Mouse (Mus musculus): ENCODE data around the gene Gm44596. TPM values are rescaled to one million over a fixed set of nuclear protein-coding genes. Genes with fewer than 3 reads are reported as not detected.

The Gm44596 gene
- polyA plus RNA-seq (2016; fragmentation: Nextera tagmentation; extraction: Ambion mirVana) = not detected in 2 replicates

DNA sequence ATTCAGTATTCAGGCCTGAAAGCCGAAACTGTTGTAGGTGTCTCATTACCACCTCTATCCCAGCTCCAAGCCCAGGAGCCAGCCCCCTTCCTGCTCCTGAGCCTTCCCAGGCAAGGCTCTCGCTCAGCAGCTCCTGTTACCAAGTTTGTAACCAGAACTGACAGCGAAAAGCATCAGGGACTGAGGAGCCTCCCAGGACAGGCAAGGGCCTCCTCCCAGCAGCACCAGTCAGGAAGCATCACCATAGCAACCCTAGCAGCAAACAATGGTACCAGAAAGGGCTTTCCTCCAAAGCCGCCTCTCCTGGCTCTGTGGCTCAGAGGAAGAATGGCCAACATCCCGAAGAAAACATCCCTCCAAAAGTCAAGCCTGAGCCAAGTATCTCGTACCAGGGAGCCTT is at the start of gene Gm44596, which contains the start of gene Tex52:
Gm44596 (plus strand) TSS at position 312 of the 400 bp plus-strand sequence.
Tex52 (plus strand) TSS at position 265 of the 400 bp plus-strand sequence.
- Histone ChIP-seq H3K4me3 (no peak within 1 kb of the TSS), H3K4me2 (replicated peaks) (no peak within 1 kb of the TSS), H3K27ac (replicated peaks) (peak within 1 kb of the TSS; percentile 50), H3K9me3 (no peaks in the 10 kb centered on the region), H3K27me3 (no peaks in the 10 kb centered on the region), H3K36me3 (peaks cover 56% of the 10 kb centered on the region), H3K9ac (replicated peaks) (peak within 1 kb of the TSS; percentile 25), H3K4me1 (peaks cover 14% of the 10 kb centered on the region)
- 7% methylated on average over 6 of the region's 6 CpGs for WGBS
- ATAC-seq (ENCODE audit: low FRiP score, low read depth) = peak; percentile 88

DNA sequence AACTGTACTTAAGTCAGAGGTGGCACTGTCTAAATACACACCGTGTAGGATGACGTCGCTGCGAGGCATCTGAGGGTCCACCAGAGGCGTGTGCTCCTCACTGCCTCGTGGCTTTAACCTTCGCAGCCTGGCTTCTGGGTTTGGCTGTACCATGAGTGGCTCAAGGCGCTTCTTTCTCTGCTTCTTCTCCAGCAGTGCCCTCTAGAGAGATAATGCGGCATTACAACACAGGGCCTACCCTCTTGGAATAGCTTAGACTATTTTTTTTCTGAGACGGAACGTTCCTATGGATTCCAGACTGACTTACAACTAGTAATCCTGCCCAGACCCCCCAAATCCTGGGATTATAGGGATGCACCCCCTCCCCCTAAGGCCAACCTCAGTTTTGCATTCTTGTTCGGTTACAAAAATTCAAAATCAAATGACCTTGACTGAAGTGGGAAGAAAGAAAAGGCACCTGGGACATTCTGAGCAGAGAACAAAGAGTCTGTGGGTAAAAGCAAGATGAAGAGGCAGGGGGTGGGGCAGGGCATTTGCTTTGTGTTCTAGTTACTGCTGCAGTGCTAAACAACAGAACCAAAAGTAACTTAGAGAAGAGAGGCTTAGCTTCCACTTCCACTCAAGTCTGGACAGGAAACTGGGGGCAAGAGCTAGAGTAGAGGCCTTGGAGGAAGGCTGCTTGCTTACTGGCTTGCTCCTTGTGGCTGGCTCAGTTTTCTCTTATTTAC is 40.7 kb upstream of the Gm44596 start:
- H3K9ac ChIP-seq (replicated peaks) = no peak overlapping the region
- peaks cover 8% of the 10 kb centered on the region; the same call in 1 of the 2 replicates for H3K4me1 ChIP-seq
- no peak overlapping the region for H3K4me3 ChIP-seq
- no peaks in the 10 kb centered on the region for H3K27me3 ChIP-seq
- WGBS = 18% methylated on average over 12 of the region's 12 CpGs
- no peak overlapping the region for H3K4me2 ChIP-seq (replicated peaks)
- peak; percentile 80 for ATAC-seq (ENCODE audit: low FRiP score, low read depth)
- no peak overlapping the region for H3K27ac ChIP-seq (replicated peaks)
- peaks cover 13% of the 10 kb centered on the region for H3K9me3 ChIP-seq
- H3K36me3 ChIP-seq = peaks cover 56% of the 10 kb centered on the region

DNA sequence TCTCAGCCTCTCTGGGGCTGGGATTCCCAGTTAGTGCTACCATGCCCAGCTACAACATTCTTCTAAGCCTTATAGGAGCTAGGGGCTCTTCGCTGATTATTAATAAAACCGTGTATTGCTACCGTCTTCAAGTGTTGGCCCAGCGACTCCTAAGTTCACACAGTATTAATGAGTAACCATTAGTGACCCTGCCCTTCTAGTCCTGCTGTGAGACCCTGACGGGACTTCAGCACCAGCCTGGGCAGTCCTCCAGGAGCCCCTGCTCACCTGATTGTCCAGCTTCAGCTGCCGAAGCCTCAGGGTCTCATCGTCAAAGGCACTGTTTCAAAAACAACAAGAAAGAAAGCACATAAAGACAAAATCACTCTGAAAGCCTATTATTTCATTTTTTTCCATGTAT is 37.8 kb upstream of the Gm44596 start:
- no peaks in the 10 kb centered on the region for H3K9me3 ChIP-seq
- H3K4me2 ChIP-seq (replicated peaks) = no peak overlapping the region
- peaks cover 8% of the 10 kb centered on the region; the same call in 1 of the 2 replicates for H3K4me1 ChIP-seq
- H3K4me3 ChIP-seq = no peak overlapping the region
- no peak overlapping the region for H3K27ac ChIP-seq (replicated peaks)
- H3K9ac ChIP-seq (replicated peaks) = no peak overlapping the region
- no peak for ATAC-seq (ENCODE audit: low FRiP score, low read depth)
- WGBS = 80% methylated on average over 7 of the region's 7 CpGs
- peaks cover 35% of the 10 kb centered on the region for H3K36me3 ChIP-seq
- no peaks in the 10 kb centered on the region for H3K27me3 ChIP-seq

DNA sequence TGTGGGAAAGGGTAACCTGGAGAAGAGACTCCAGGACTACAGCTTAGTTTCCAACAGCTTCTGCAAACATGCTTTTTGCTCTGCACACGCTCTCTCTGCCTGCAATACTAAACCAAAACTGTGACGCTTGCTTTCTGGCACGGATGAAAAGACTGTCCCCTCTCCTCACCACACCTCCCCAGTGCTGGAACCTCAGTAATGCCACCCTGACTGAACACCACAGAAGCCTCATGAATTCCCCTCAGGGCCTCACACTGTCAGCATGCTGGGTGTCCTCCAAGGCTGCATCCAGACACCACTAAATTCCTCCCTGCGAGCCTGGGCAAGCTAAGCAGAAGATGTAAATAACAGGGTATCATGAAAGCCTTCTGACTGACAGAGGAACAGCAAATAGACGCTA is 36.4 kb upstream of the Gm44596 start:
- H3K4me2 ChIP-seq (replicated peaks) = no peak overlapping the region
- no peak overlapping the region for H3K9ac ChIP-seq (replicated peaks)
- peaks cover 26% of the 10 kb centered on the region for H3K36me3 ChIP-seq
- 0 out of 2 replicates have a peak overlapping the region, but pooled peaks have one; percentile 4 for H3K27ac ChIP-seq (replicated peaks)
- H3K4me3 ChIP-seq = no peak overlapping the region
- 55% methylated on average over 5 of the region's 5 CpGs for WGBS
- no peaks in the 10 kb centered on the region for H3K9me3 ChIP-seq
- no peaks in the 10 kb centered on the region for H3K27me3 ChIP-seq
- H3K4me1 ChIP-seq = peaks cover 8% of the 10 kb centered on the region; the same call in 1 of the 2 replicates
- no peak for ATAC-seq (ENCODE audit: low FRiP score, low read depth)

DNA sequence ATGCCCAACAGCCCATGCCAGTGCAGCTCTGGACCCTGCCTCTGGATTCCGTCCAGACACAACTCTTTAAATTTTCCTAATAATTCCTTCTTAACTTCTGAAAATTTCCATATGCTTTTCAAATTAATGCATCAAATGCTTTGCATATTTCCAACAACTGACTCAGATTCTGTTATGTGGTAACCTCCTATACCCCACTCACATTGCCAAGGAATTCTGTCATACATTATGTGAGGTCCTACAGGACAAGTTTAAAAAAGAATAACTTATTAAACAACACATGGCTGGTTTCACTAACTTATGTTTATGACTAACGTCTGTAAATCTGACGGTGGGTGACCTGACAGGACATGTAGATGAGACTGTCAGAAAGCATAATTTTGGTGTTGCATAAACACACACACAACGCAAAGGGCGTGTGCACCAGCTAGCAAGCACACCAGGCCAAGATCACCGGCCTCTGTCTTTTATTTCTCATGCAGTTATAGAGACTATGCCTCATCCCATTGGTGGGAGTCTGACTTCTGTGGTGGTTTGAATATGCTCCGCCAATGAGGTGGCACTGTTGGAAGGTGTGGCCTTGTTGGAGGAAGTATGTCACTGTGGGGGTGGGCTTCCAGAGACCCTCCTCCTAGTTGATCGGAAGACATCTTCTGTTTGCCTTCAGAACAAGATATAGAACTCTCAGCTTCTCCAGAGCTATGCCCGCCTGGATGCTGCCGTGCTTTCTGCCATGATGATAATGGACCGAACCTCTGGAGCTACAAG is 33.2 kb upstream of the Gm44596 start:
- Histone ChIP-seq H3K27ac (replicated peaks) (no peak overlapping the region), H3K4me1 (no peaks in the 10 kb centered on the region), H3K9me3 (no peaks in the 10 kb centered on the region), H3K36me3 (peaks cover 13% of the 10 kb centered on the region), H3K27me3 (no peaks in the 10 kb centered on the region), H3K4me2 (replicated peaks) (no peak overlapping the region), H3K9ac (replicated peaks) (no peak overlapping the region), H3K4me3 (no peak overlapping the region)
- WGBS = 95% methylated on average over 11 of the region's 11 CpGs
- ATAC-seq (ENCODE audit: low FRiP score, low read depth) = no peak

DNA sequence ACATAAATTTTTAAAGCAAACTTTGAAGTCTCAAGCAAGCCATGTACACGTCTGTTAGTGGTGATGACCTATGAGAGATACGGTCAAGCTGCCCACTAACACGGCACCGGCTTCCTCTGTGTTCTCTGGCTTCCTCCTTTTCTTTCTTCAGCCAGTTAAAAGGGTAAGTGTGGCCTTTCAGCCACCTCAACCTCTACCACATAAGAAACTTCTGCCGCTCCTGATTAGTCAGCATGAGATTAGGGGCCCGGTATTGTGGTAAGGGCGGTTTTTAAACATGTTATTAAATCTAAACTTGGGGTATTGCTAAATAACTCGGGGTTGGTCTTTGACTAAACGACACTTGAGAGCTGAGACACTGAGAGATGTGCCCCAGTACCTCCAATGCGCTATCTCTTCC is 29.7 kb upstream of the Gm44596 start:
- H3K27me3 ChIP-seq = no peaks in the 10 kb centered on the region
- no peak overlapping the region for H3K9ac ChIP-seq (replicated peaks)
- 95% methylated on average over 10 of the region's 10 CpGs for WGBS
- no peak for ATAC-seq (ENCODE audit: low FRiP score, low read depth)
- H3K4me3 ChIP-seq = no peak overlapping the region
- no peak overlapping the region for H3K27ac ChIP-seq (replicated peaks)
- H3K9me3 ChIP-seq = no peaks in the 10 kb centered on the region
- H3K4me2 ChIP-seq (replicated peaks) = no peak overlapping the region
- no peaks in the 10 kb centered on the region for H3K4me1 ChIP-seq
- peaks cover 17% of the 10 kb centered on the region for H3K36me3 ChIP-seq

DNA sequence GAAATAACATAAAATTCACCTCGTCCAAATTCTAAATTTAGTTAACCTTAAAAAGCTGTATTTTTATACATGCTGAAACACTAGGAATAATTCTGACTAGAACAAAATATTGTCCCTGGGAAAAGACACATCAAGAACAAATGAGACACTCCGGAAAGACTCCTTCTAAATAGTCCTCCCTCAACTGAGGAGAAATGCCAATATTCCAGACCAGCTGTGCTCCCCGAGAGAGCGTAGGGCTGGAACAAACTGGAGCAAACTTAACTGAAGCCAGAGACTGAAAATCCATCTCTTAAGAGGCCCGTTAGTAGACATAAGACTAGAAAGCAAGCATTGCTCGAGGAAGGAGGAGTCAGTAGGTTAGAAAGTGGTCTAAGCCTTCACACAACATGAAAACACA is 28.5 kb upstream of the Gm44596 start:
- H3K4me1 ChIP-seq = no peaks in the 10 kb centered on the region
- WGBS = 90% methylated on average over 6 of the region's 6 CpGs
- H3K9me3 ChIP-seq = no peaks in the 10 kb centered on the region
- H3K4me2 ChIP-seq (replicated peaks) = no peak overlapping the region
- H3K36me3 ChIP-seq = peaks cover 22% of the 10 kb centered on the region
- H3K9ac ChIP-seq (replicated peaks) = no peak overlapping the region
- no peak overlapping the region for H3K4me3 ChIP-seq
- no peak for ATAC-seq (ENCODE audit: low FRiP score, low read depth)
- no peak overlapping the region for H3K27ac ChIP-seq (replicated peaks)
- no peaks in the 10 kb centered on the region for H3K27me3 ChIP-seq

DNA sequence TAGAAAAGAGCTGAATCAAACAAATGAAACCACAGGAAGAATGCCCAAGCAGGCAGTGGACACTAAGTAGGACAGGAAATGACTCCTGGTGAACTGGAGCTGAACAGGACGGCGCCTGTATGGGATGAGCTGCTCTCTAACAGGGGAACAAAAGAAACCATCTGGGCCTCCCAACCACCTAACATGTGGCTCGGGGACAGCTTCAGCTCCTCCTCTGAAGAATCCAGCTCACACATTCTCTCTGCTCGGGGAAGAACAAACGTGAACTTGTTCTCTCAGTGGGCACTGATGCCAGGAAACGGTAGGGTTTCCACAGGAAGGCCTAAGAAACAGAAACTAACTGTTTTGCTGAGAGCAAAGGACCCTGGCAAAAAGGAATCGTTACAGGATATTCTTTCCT is 25.6 kb upstream of the Gm44596 start:
- no peaks in the 10 kb centered on the region for H3K27me3 ChIP-seq
- no peak overlapping the region for H3K27ac ChIP-seq (replicated peaks)
- WGBS = 45% methylated on average over 7 of the region's 7 CpGs
- no peaks in the 10 kb centered on the region for H3K9me3 ChIP-seq
- no peak for ATAC-seq (ENCODE audit: low FRiP score, low read depth)
- H3K4me3 ChIP-seq = no peak overlapping the region
- H3K4me2 ChIP-seq (replicated peaks) = no peak overlapping the region
- H3K4me1 ChIP-seq = peaks cover 10% of the 10 kb centered on the region
- H3K9ac ChIP-seq (replicated peaks) = no peak overlapping the region
- H3K36me3 ChIP-seq = peaks cover 13% of the 10 kb centered on the region

DNA sequence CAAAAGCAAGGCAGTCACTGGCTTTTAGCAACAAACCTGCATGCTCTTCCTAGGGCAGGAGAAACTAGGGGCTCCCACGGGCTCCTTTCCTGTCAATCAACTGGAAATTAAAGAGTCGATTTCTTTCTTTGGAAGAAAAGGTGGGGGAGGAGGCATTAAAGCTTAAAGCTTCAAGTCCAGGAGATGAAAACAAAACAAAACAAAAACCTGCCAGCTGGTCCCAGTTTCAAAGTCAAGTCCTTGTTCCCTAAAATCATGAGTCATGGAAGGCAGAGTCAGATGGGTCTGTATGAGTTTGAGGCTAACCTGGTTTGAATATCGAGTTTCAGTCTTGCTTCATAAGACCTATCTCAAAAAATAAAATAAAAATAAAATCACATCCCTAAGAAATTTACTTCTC is 21.2 kb upstream of the Gm44596 start:
- WGBS = 43% methylated on average over 3 of the region's 3 CpGs
- Histone ChIP-seq H3K4me2 (replicated peaks) (peak overlapping the region; percentile 69; the same call in 1 of the 2 replicates), H3K27ac (replicated peaks) (no peak overlapping the region), H3K27me3 (no peaks in the 10 kb centered on the region), H3K4me3 (no peak overlapping the region), H3K9me3 (no peaks in the 10 kb centered on the region), H3K9ac (replicated peaks) (no peak overlapping the region), H3K36me3 (peaks cover 36% of the 10 kb centered on the region), H3K4me1 (peaks cover 17% of the 10 kb centered on the region)
- no peak for ATAC-seq (ENCODE audit: low FRiP score, low read depth)

DNA sequence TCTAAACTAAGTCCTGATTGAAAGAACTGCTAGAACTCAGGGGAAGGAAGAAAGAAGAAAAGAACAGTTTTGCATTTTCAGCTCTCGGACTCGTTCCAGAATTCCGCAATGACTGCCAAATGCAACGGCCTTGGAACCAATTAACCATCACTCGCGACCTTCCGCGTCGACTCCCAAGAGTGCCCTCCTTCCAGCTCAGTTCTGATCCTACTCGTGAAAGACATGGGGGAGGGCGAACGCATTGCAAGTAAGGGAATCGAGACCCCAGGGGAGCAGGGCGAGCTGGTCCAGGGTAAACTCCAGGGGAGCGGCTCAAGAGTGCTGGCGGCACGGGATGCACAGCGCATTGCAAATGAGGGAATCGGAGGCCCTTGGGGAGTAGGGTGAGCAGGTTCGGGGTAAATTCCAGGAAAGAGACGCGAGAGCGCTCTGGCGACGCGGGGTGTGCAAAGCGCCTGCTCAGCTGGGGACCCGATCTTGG is 20.1 kb upstream of the Gm44596 start:
- peak overlapping the region; percentile 78 for H3K9ac ChIP-seq (replicated peaks)
- peak overlapping the region; percentile 81 for H3K4me3 ChIP-seq
- H3K27ac ChIP-seq (replicated peaks) = peak overlapping the region; percentile 86
- under 1% methylated on average over 28 of the region's 28 CpGs for WGBS
- peak overlapping the region; percentile 69 for H3K4me2 ChIP-seq (replicated peaks)
- no peaks in the 10 kb centered on the region for H3K9me3 ChIP-seq
- peaks cover 32% of the 10 kb centered on the region for H3K36me3 ChIP-seq
- peak; percentile 73 for ATAC-seq (ENCODE audit: low FRiP score, low read depth)
- no peaks in the 10 kb centered on the region for H3K27me3 ChIP-seq
- H3K4me1 ChIP-seq = peaks cover 23% of the 10 kb centered on the region

DNA sequence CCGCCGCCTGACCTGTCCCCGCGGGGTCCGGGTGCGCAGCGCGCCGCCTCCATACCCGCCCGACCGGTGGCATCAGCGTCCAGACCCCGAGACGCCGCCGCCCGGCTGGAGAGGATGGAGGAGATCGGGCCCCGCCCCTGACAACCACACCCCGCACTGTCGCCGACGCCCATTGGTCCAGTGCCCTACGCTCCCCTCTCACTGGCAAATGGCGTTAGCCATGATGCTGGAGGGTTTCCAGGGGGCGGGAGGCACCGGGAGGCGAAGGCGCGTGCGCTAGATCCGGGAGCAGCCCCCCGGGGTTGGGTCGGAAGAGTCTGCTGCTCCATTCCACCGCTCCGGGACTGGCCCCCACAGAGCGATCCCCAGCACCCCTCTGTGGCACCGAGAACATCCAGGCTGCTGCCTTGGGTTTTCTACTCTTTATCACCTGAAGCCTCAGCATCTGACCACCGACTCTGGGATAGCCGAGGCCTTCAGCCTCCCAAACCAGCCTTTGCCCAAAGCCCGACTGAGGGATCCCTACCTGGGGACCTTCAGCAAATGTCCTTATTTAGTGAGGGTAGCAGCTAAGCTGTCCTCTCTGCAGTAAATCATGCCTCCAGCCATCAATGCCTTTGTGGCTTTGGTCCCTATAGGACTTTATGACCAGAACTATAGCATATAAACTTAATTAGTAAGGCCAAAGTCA is 19.4 kb upstream of the Gm44596 start, which contains the start of gene Tulp3:
Tulp3 (minus strand) TSS at position 126 of the 691 bp plus-strand sequence.
- Histone ChIP-seq H3K27ac (replicated peaks) (peak within 1 kb of the TSS; percentile 86), H3K27me3 (no peaks in the 10 kb centered on the region), H3K36me3 (peaks cover 26% of the 10 kb centered on the region), H3K4me2 (replicated peaks) (peak within 1 kb of the TSS; percentile 69), H3K9ac (replicated peaks) (peak within 1 kb of the TSS; percentile 78), H3K4me1 (peaks cover 29% of the 10 kb centered on the region), H3K9me3 (no peaks in the 10 kb centered on the region), H3K4me3 (peak within 1 kb of the TSS; percentile 81)
- ATAC-seq (ENCODE audit: low FRiP score, low read depth) = peak; percentile 99
- under 1% methylated on average over 25 of the region's 42 CpGs for WGBS
